Mouse (Mus musculus): Measurements from ENCODE around the gene Nhsl1. TPM values are rescaled to one million over a fixed set of nuclear protein-coding genes. Genes with fewer than 3 reads are reported as not detected.

Gene Nhsl1
- total and polyA plus RNA-seq, 3 experiments: not detected

DNA sequence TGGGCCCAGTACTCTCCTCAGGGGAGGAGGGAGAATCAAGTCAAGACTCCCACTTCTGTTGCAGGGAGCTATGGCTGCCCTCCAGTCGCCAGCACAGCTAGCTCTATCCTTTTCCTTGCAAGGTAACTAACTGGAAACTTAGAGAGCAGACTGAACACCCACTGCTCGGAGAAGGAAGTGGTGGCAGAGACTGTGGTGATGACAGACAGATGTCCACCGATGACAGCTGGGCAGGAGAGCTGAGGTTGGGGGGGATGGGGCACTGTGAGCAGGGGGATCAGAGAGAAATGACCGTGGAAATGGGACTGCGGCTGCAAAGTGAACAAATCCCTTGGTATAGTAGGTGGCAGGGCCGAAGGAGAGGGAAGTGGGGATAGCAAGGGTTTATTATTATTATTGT is 73.5 kb downstream of the Nhsl1 start:
- no peaks in the 10 kb centered on the region for H3K9me3 ChIP-seq (replicated peaks; ENCODE audit: insufficient read depth, low read length)
- TF ChIP-seq CTCF (IDR thresholded peaks at IDR 0.05 in 2 of 3, conservative IDR thresholded peaks at IDR 0.05 in 1 of 3; ENCODE audit: control insufficient read depth in 1 of 3, insufficient read depth in 1 of 3, low read depth in 2 of 3, low read length in 3 of 3, poor library complexity in 1 of 3, severe bottlenecking in 1 of 3) (no peak), MAZ (IDR thresholded peaks at IDR 0.05; ENCODE audit: low read depth, low read length) (no peak), CHD1 (IDR thresholded peaks at IDR 0.05; ENCODE audit: low read depth, low read length) (no peak), TAL1 (IDR thresholded peaks at IDR 0.05; ENCODE audit: low read length) (no peak), MYC (IDR thresholded peaks at IDR 0.05; ENCODE audit: low read depth, low read length) (no peak), MYB (IDR thresholded peaks at IDR 0.05; ENCODE audit: low read depth, low read length) (no peak), HCFC1 (IDR thresholded peaks at IDR 0.05; ENCODE audit: low read depth, low read length) (no peak), TBP (IDR thresholded peaks at IDR 0.05; ENCODE audit: low read depth, low read length) (no peak), GATA1 (IDR thresholded peaks at IDR 0.05; ENCODE audit: low read depth, low read length) (no peak), MEF2A (IDR thresholded peaks at IDR 0.05; ENCODE audit: extremely low read depth, insufficient replicate concordance, low read depth, low read length, poor library complexity, severe bottlenecking) (no peak), TCF12 (IDR thresholded peaks at IDR 0.05; ENCODE audit: low read depth, low read length) (no peak), MAFK (IDR thresholded peaks at IDR 0.05; ENCODE audit: borderline replicate concordance, low read depth, low read length) (no peak), NELFE (IDR thresholded peaks at IDR 0.05; ENCODE audit: low read depth, low read length) (no peak), JUND (IDR thresholded peaks at IDR 0.05; ENCODE audit: low read depth, low read length) (no peak), MAX (IDR thresholded peaks at IDR 0.05; ENCODE audit: low read length) (no peak)
- H3K4me1 ChIP-seq (ENCODE audit: control insufficient read depth in 1 of 2, insufficient read depth in 2 of 2, low read length in 2 of 2): no peaks in the 10 kb centered on the region
- no peak overlapping the region for H3K9ac ChIP-seq (ENCODE audit: control insufficient read depth, low read depth, low read length, poor library complexity, severe bottlenecking)
- H3K4me3 ChIP-seq (ENCODE audit: control insufficient read depth in 1 of 2, insufficient read depth in 1 of 2, low read depth in 2 of 2, low read length in 2 of 2): no peak overlapping the region
- H3K79me2 ChIP-seq (ENCODE audit: control insufficient read depth, insufficient read depth, low read length, poor library complexity): no peaks in the 10 kb centered on the region
- H3K27me3 ChIP-seq (ENCODE audit: control insufficient read depth in 1 of 2, insufficient read depth in 2 of 2, low read length in 2 of 2): no peaks in the 10 kb centered on the region
- DNase-seq (ENCODE audit: low read depth, low spot score): no peak
- no peak overlapping the region for H3K27ac ChIP-seq (ENCODE audit: control insufficient read depth, low read depth, low read length)
- H3K36me3 ChIP-seq (ENCODE audit: control insufficient read depth in 1 of 2, insufficient read depth in 2 of 2, low read length in 2 of 2): no peaks in the 10 kb centered on the region

DNA sequence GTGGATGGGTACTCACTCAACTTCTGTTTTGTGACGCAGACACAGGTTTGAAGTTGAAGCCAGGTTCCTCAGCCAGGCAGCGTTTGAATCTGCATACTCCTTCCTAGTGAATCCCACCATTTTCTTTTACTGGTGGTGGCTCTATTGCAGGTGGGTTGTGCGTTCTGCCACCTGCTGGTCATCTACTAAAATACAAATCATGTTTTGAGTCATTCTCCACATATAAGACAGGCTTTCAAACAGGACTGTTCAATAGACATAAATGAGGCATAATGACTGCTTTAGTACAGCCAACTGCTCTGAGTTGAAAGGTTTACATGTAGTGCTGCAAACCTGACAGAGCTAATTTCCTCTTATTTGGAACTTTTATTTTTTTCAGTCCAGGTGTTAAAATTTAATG is 75.0 kb downstream of the Nhsl1 start:
- TF ChIP-seq JUND (IDR thresholded peaks at IDR 0.05; ENCODE audit: low read depth, low read length): no peak
- 0 out of 2 replicates have a peak, but pooled peaks have one; percentile 29 for TF ChIP-seq MAX (IDR thresholded peaks at IDR 0.05; ENCODE audit: low read length)
- TF ChIP-seq POLR2A (IDR thresholded peaks at IDR 0.05; ENCODE audit: control insufficient read depth in 1 of 2, insufficient read depth in 1 of 2, low read depth in 1 of 2, low read length in 2 of 2, poor library complexity in 1 of 2): no peak
- TF ChIP-seq TAL1 (IDR thresholded peaks at IDR 0.05; ENCODE audit: low read length): no peak
- TF ChIP-seq EP300 (IDR thresholded peaks at IDR 0.05; ENCODE audit: low read depth in 1 of 2, low read length in 2 of 2): no peak
- TF ChIP-seq ZNF384 (IDR thresholded peaks at IDR 0.05; ENCODE audit: low read depth, low read length): no peak
- TF ChIP-seq CHD2 (IDR thresholded peaks at IDR 0.05; ENCODE audit: low read length): no peak
- no peak for TF ChIP-seq UBTF (IDR thresholded peaks at IDR 0.05; ENCODE audit: borderline replicate concordance, insufficient read depth, low read depth, low read length)
- TF ChIP-seq ELF1 (IDR thresholded peaks at IDR 0.05; ENCODE audit: low read depth, low read length): no peak
- TF ChIP-seq CTCF (IDR thresholded peaks at IDR 0.05 in 2 of 3, conservative IDR thresholded peaks at IDR 0.05 in 1 of 3; ENCODE audit: control insufficient read depth in 1 of 3, insufficient read depth in 1 of 3, low read depth in 2 of 3, low read length in 3 of 3, poor library complexity in 1 of 3, severe bottlenecking in 1 of 3): peak; percentile 29 to 60 (median 53)
- TF ChIP-seq MXI1 (IDR thresholded peaks at IDR 0.05; ENCODE audit: low read depth, low read length): no peak
- no peak for TF ChIP-seq NRF1 (IDR thresholded peaks at IDR 0.05; ENCODE audit: insufficient read depth, low read depth, low read length, poor library complexity, severe bottlenecking)
- no peak for TF ChIP-seq MYC (IDR thresholded peaks at IDR 0.05; ENCODE audit: low read depth, low read length)
- no peak for TF ChIP-seq ZKSCAN1 (IDR thresholded peaks at IDR 0.05; ENCODE audit: low read depth, low read length)
- no peak for TF ChIP-seq CHD1 (IDR thresholded peaks at IDR 0.05; ENCODE audit: low read depth, low read length)
- TF ChIP-seq KAT2A (conservative IDR thresholded peaks at IDR 0.05; ENCODE audit: low read depth, low read length): no peak
- 0 out of 2 replicates have a peak, but pooled peaks have one; percentile 10 for TF ChIP-seq ZC3H11A (IDR thresholded peaks at IDR 0.05; ENCODE audit: low read depth, low read length)
- TF ChIP-seq SMC3 (IDR thresholded peaks at IDR 0.05; ENCODE audit: low read depth, low read length): peak; percentile 63
- no peak for TF ChIP-seq TBP (IDR thresholded peaks at IDR 0.05; ENCODE audit: low read depth, low read length)
- no peak overlapping the region for H3K9ac ChIP-seq (ENCODE audit: control insufficient read depth, low read depth, low read length, poor library complexity, severe bottlenecking)
- no peak overlapping the region for H3K4me3 ChIP-seq (ENCODE audit: control insufficient read depth in 1 of 2, insufficient read depth in 1 of 2, low read depth in 2 of 2, low read length in 2 of 2)
- no peaks in the 10 kb centered on the region for H3K79me2 ChIP-seq (ENCODE audit: control insufficient read depth, insufficient read depth, low read length, poor library complexity)
- no peaks in the 10 kb centered on the region for H3K9me3 ChIP-seq (replicated peaks; ENCODE audit: insufficient read depth, low read length)
- no peaks in the 10 kb centered on the region for H3K4me1 ChIP-seq (ENCODE audit: control insufficient read depth in 1 of 2, insufficient read depth in 2 of 2, low read length in 2 of 2)
- peak; percentile 55 for DNase-seq (ENCODE audit: low read depth, low spot score)
- no peaks in the 10 kb centered on the region for H3K27me3 ChIP-seq (ENCODE audit: control insufficient read depth in 1 of 2, insufficient read depth in 2 of 2, low read length in 2 of 2)
- no peak overlapping the region for H3K27ac ChIP-seq (ENCODE audit: control insufficient read depth, low read depth, low read length)
- no peaks in the 10 kb centered on the region for H3K36me3 ChIP-seq (ENCODE audit: control insufficient read depth in 1 of 2, insufficient read depth in 2 of 2, low read length in 2 of 2)

All from MEL (cell line).